In the genomic region with DNA sequence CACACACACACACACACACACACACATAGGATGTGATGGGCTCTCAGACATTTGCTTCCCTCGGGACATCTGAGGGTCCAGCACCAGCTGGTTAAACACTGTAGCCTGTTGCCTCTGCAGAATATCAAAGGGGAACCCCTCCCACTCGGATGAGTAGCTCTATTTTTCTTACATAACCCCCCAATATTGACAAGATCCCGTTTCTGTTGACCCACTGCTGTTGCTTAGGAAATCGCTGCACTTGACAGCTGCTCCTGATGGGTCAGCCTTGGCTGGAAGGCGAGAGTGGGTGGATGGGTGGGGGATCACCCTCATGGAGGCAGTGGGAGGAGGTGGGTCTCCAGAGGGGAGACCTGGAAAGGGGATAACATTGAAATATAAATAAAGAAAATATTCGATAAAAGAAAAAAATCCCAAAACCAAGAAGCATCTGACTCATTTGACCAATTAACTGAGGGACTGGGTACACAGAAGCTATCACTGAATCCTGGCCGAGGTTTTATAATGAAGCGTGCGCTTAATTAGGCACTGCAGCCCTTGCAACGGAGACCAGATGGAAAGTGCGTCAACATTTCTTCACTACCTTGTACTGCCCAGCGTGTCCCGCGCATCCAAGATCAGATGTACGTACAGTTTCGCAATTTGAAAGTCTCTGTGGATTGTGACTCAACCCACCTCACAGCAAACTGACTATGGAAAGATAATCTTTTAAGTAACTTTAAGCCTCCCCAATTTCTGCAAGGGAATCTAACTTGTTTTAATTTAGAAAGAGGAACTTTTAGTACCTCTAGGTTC, we compare ENCODE assay signal across 12 mouse cellular contexts. TPM values are rescaled to one million over a fixed set of nuclear protein-coding genes. Genes with fewer than 3 reads are reported as not detected.
A peak's percentile ranks its signal among the peaks of the same experiment; 100 is the strongest.
DNase-seq lines count a peak whose midpoint lies in the region; ATAC-seq and TF ChIP-seq lines count a peak whose summit lies in the region.
"Had no signal": no experiment of that assay in that cellular context is flagged by ENCODE, and none has a peak within 500 bp of the region (broad histone marks: within the 10 kb centered on the region; RNA-seq: fewer than 3 reads in every experiment).

No protein-coding gene starts in this region.

- TF ChIP-seq CTCF in cortical plate, adult 2 months (IDR thresholded peaks at IDR 0.05; ENCODE audit: extremely low read depth, insufficient read depth, low read length), result no peak

- H3K27ac ChIP-seq in cortical plate, adult 2 months (ENCODE audit: insufficient read depth, low read length), result no peak overlapping the region
- H3K27ac ChIP-seq in limb, embryonic 10.5 days, result no peak overlapping the region

- H3K4me1 ChIP-seq in cortical plate, adult 2 months (ENCODE audit: control insufficient read depth, insufficient read depth, low read length), result no peaks in the 10 kb centered on the region
- no peaks in the 10 kb centered on the region for H3K4me1 ChIP-seq in limb, embryonic 10.5 days

- peak; percentile 7 for DNase-seq in kidney, adult 9 months
- no peak for DNase-seq in kidney, adult 11 months
- DNase-seq in NIH3T3 (ENCODE audit: low read depth), result peak; percentile 41
- no peak for DNase-seq in layer of hippocampus, adult 9-10 months (ENCODE audit: low spot score)
- DNase-seq in limb, embryonic 10.5 days (ENCODE audit: low spot score), result no peak
- DNase-seq: heart, postnatal 10 days; kidney, adult 2 months; spleen, adult 18-20 months had no signal

- peak; percentile 86 for ATAC-seq in megakaryocyte progenitor cell, adult 5-6 weeks (replicated peaks; ENCODE audit: poor library complexity)

- TF ChIP-seq POLR2A in cortical plate, adult 2 months (IDR thresholded peaks at IDR 0.05; ENCODE audit: extremely low read depth, insufficient read depth, low read length), result no peak

- no peaks in the 10 kb centered on the region for H3K9me3 ChIP-seq in limb, embryonic 10.5 days (replicated peaks)

- H3K4me3 ChIP-seq in cortical plate, adult 2 months (ENCODE audit: insufficient read depth, low read length), result peak overlapping the region; percentile 24; the same call in 1 of the 2 replicates
- no peak overlapping the region for H3K4me3 ChIP-seq in limb, embryonic 10.5 days

- 77% methylated on average over 16 of the region's 16 CpGs for whole genome bisulfite sequencing in limb, embryonic 10.5 days

- H3K27me3 ChIP-seq in limb, embryonic 10.5 days (ENCODE audit: low read depth, poor library complexity, severe bottlenecking), result no peaks in the 10 kb centered on the region

- no peaks in the 10 kb centered on the region for H3K36me3 ChIP-seq in limb, embryonic 10.5 days

RNA-seq across cellular contexts. Expression of a gene that starts 11.2 kb away (rescaled TPM):
- polyA plus RNA-seq in cortical plate, adult 2 months (2012; rRNA removed), result 0.36 TPM in 1 of 2 replicates, not detected in the other
- not detected in 2 replicates for total RNA-seq in megakaryocyte progenitor cell, adult 5-6 weeks (2015)
- not detected in 2 replicates for total RNA-seq in megakaryocyte progenitor cell, adult 5-6 weeks (2017)
- not detected in 2 replicates for polyA plus RNA-seq in limb, embryonic 10.5 days (2016; fragmentation: Nextera tagmentation; extraction: Ambion mirVana)
- total RNA-seq: gastrocnemius, postnatal 4 days; heart, postnatal 10 days had no signal
- polyA plus RNA-seq: kidney, adult 2 months; limb, embryonic 11.5 days had no signal

RNA-seq across cellular contexts. Expression of a gene that starts 19.5 kb away (rescaled TPM):
- polyA plus RNA-seq in cortical plate, adult 2 months (2012; rRNA removed), result 1.0 and 1.3 TPM in 2 replicates
- total RNA-seq in megakaryocyte progenitor cell, adult 5-6 weeks (2015), result not detected in 2 replicates
- total RNA-seq in megakaryocyte progenitor cell, adult 5-6 weeks (2017), result not detected in 2 replicates
- polyA plus RNA-seq in limb, embryonic 10.5 days (2016; fragmentation: Nextera tagmentation; extraction: Ambion mirVana), result 0.04 TPM in 1 of 2 replicates, not detected in the other

RNA-seq across cellular contexts. Expression of a gene that starts 28.1 kb away (rescaled TPM):
- 14.0 and 17.8 TPM in 2 replicates for polyA plus RNA-seq in cortical plate, adult 2 months (2012; rRNA removed)
- total RNA-seq in megakaryocyte progenitor cell, adult 5-6 weeks (2015), result 7.4 and 15.1 TPM in 2 replicates
- 5.3 and 5.9 TPM in 2 replicates for total RNA-seq in megakaryocyte progenitor cell, adult 5-6 weeks (2017)
- polyA plus RNA-seq in limb, embryonic 10.5 days (2016; fragmentation: Nextera tagmentation; extraction: Ambion mirVana), result 7.9 and 9.7 TPM in 2 replicates

RNA-seq across cellular contexts. Expression of a gene that starts 28.9 kb away (rescaled TPM):
- 10.5 and 10.8 TPM in 2 replicates for polyA plus RNA-seq in cortical plate, adult 2 months (2012; rRNA removed)
- 44.1 and 50.3 TPM in 2 replicates for total RNA-seq in megakaryocyte progenitor cell, adult 5-6 weeks (2015)
- total RNA-seq in megakaryocyte progenitor cell, adult 5-6 weeks (2017), result 35.1 and 38.2 TPM in 2 replicates
- 6.4 and 6.9 TPM in 2 replicates for polyA plus RNA-seq in limb, embryonic 10.5 days (2016; fragmentation: Nextera tagmentation; extraction: Ambion mirVana)

Comparison
In these comparisons a context has a peak if more than half of its experiments do, and no peak if none do; other contexts are left out.
1. DNase-seq: peak in kidney, adult 9 months (single experiment) and NIH3T3 (single experiment); none in kidney, adult 11 months (single experiment), layer of hippocampus, adult 9-10 months (single experiment) and limb, embryonic 10.5 days (single experiment).